Mouse (Mus musculus) kidney, postnatal 0 days (tissue): ENCODE data around the gene Pex6. TPM values are rescaled to one million over a fixed set of nuclear protein-coding genes. Genes with fewer than 3 reads are reported as not detected.

ENCODE experiments used
- ATAC-seq: fragments of 200-750 bp; cut with Nextera tagmentation; replicated peaks from 2 replicates; pipeline ENCODE4 v1.8.0; 2017; ENCODE audit warnings: low read depth, moderate number of reproducible peaks, moderate TSS enrichment, moderate library complexity; ENCODE audit not compliant: low FRiP score
- DNase-seq: peaks from one replicate; pipeline ENCODE4 v3.0.0-alpha.2; 2016; ENCODE audit warnings: low spot score
- H3K27ac ChIP-seq: fragments of 300-500 bp; sonication (generic); 2 replicates; pipeline ENCODE4 v1.5.1; 2014; ENCODE audit warnings: mild to moderate bottlenecking
- H3K27me3 ChIP-seq: fragments of 300-500 bp; sonication (generic); 2 replicates; pipeline ENCODE4 v1.6.1; 2014; ENCODE audit warnings: low read length, mixed read lengths; ENCODE audit not compliant: insufficient read depth
- H3K36me3 ChIP-seq: fragments of 300-500 bp; sonication (generic); 2 replicates; pipeline ENCODE4 v1.6.1; 2014; ENCODE audit warnings: low read length, mixed read lengths; ENCODE audit not compliant: insufficient read depth
- H3K4me1 ChIP-seq: fragments of 300-500 bp; sonication (generic); replicated peaks from 2 replicates; pipeline ENCODE4 v1.6.1; 2014; ENCODE audit warnings: antibody characterized with exemption, low read length, mixed read lengths; ENCODE audit not compliant: insufficient read depth
- H3K4me2 ChIP-seq: fragments of 300-500 bp; sonication (generic); 2 replicates; pipeline ENCODE4 v1.6.1; 2014; ENCODE audit warnings: mild to moderate bottlenecking, low read length, moderate library complexity, mixed read lengths
- H3K4me3 ChIP-seq: fragments of 300-500 bp; sonication (generic); replicated peaks from 2 replicates; pipeline ENCODE4 v1.5.1; 2014; ENCODE audit warnings: low read depth, low read length
- H3K9ac ChIP-seq: fragments of 300-500 bp; sonication (generic); 2 replicates; pipeline ENCODE4 v1.6.1; 2014; ENCODE audit warnings: low read depth, low read length
- H3K9me3 ChIP-seq: fragments of 300-500 bp; sonication (generic); replicated peaks from 2 replicates; pipeline ENCODE4 v1.6.1; 2016; ENCODE audit warnings: low read length, inconsistent platforms, mixed read lengths
- CTCF ChIP-seq: IDR thresholded peaks from 2 replicates; pipeline ENCODE4 v1.5.1; 2016; ENCODE audit warnings: antibody characterized with exemption, low read depth, mild to moderate bottlenecking, moderate library complexity
- WGBS: fragments of 180-500 bp; shearing (Covaris S2); extraction: QIAGEN DNeasy Blood & Tissue Kit; methylation state at CpG from one replicate; pipeline ENCODE4 v1.1.7; 2014; 5-methylcytosine and 5-hydroxymethylcytosine counted together
- polyA plus RNA-seq: library from polyadenylated mRNA; unstranded; fragments of >200 nt; fragmentation: Nextera tagmentation; extraction: Ambion mirVana; gene quantifications from 2 replicates; pipeline ENCODE4 v1.2.1, GENCODE M21; 2015

Gene Pex6
- polyA plus RNA-seq, 1 experiment from 2014 or later: 25.6 TPM

- 25% methylated on average over 12 of the region's 12 CpGs for WGBS
- H3K4me1 ChIP-seq: peaks cover 22% of the 10 kb centered on the region; the same call in 1 of the 2 replicates
- no peaks in the 10 kb centered on the region for H3K9me3 ChIP-seq
- DNase-seq (no peak), ATAC-seq (no peak)
- H3K27ac ChIP-seq: peak overlapping the region; percentile 31; the same call in 1 of the 2 replicates
- no peaks in the 10 kb centered on the region for H3K27me3 ChIP-seq
- H3K36me3 ChIP-seq: peaks cover 43% of the 10 kb centered on the region
- no peak for TF ChIP-seq CTCF
- peak overlapping the region; percentile 57 for H3K4me3 ChIP-seq
- H3K9ac ChIP-seq: peak overlapping the region; percentile 59
- peak overlapping the region; percentile 65 for H3K4me2 ChIP-seq
These were observed 29.7 kb upstream of the Pex6 start for GRCm38 (mm10) chr17:46681466-46682118.

- H3K4me2 ChIP-seq: no peak overlapping the region
- no peaks in the 10 kb centered on the region for H3K9me3 ChIP-seq
- WGBS: 85% methylated on average over 16 of the region's 16 CpGs
- no peak overlapping the region for H3K27ac ChIP-seq
- TF ChIP-seq CTCF: no peak
- H3K36me3 ChIP-seq: peaks cover 47% of the 10 kb centered on the region
- DNase-seq: no peak
- no peak overlapping the region for H3K9ac ChIP-seq
- H3K4me3 ChIP-seq: no peak overlapping the region
- ATAC-seq: no peak
- H3K27me3 ChIP-seq: no peaks in the 10 kb centered on the region
- peaks cover 22% of the 10 kb centered on the region; the same call in 1 of the 2 replicates for H3K4me1 ChIP-seq
These were observed 28.4 kb upstream of the Pex6 start for GRCm38 (mm10) chr17:46682654-46683389.

GRCm38 (mm10) chr17:46685913-46686312, 25.4 kb upstream of the Pex6 start:
- Histone ChIP-seq H3K27me3 (no peaks in the 10 kb centered on the region), H3K4me2 (no peak overlapping the region), H3K9me3 (no peaks in the 10 kb centered on the region), H3K36me3 (peaks cover 47% of the 10 kb centered on the region), H3K4me1 (0 out of 2 replicates have a peak, but pooled peaks cover 5% of the 10 kb centered on the region), H3K27ac (no peak overlapping the region), H3K9ac (no peak overlapping the region), H3K4me3 (no peak overlapping the region)
- no peak for DNase-seq
- no peak for TF ChIP-seq CTCF
- 88% methylated on average over 6 of the region's 6 CpGs for WGBS
- no peak for ATAC-seq

GRCm38 (mm10) chr17:46690665-46691064, 20.6 kb upstream of the Pex6 start:
- Histone ChIP-seq H3K9ac (no peak overlapping the region), H3K9me3 (no peaks in the 10 kb centered on the region), H3K27me3 (no peaks in the 10 kb centered on the region), H3K4me2 (no peak overlapping the region), H3K36me3 (peaks cover 20% of the 10 kb centered on the region), H3K27ac (no peak overlapping the region), H3K4me1 (no peaks in the 10 kb centered on the region), H3K4me3 (no peak overlapping the region)
- ATAC-seq: no peak
- no peak for TF ChIP-seq CTCF
- 92% methylated on average over 12 of the region's 12 CpGs for WGBS
- DNase-seq: no peak

- ATAC-seq (no peak), DNase-seq (no peak)
- Histone ChIP-seq H3K9me3 (no peaks in the 10 kb centered on the region), H3K4me1 (no peaks in the 10 kb centered on the region), H3K36me3 (peaks cover 13% of the 10 kb centered on the region), H3K9ac (no peak overlapping the region), H3K4me3 (no peak overlapping the region), H3K4me2 (no peak overlapping the region), H3K27me3 (no peaks in the 10 kb centered on the region), H3K27ac (no peak overlapping the region)
- WGBS: 89% methylated on average over 2 of the region's 2 CpGs
- no peak for TF ChIP-seq CTCF
These were observed 19.9 kb upstream of the Pex6 start for GRCm38 (mm10) chr17:46691390-46691789.

- H3K36me3 ChIP-seq: peaks cover 2% of the 10 kb centered on the region; the same call in 1 of the 2 replicates
- no peak overlapping the region for H3K4me2 ChIP-seq
- no peaks in the 10 kb centered on the region for H3K4me1 ChIP-seq
- 50% methylated on average over 1 of the region's 1 CpGs for WGBS
- H3K4me3 ChIP-seq: no peak overlapping the region
- no peak for DNase-seq
- H3K27ac ChIP-seq: no peak overlapping the region
- H3K9me3 ChIP-seq: no peaks in the 10 kb centered on the region
- TF ChIP-seq CTCF: no peak
- H3K27me3 ChIP-seq: no peaks in the 10 kb centered on the region
- no peak for ATAC-seq
- H3K9ac ChIP-seq: no peak overlapping the region
These were observed 16.7 kb upstream of the Pex6 start for GRCm38 (mm10) chr17:46694517-46695063.
